20 mouse cellular contexts compared by ENCODE assay signal in genomic region chr17:81849298-81849967, GRCm38 (mm10).
DNase-seq lines count a peak whose midpoint lies in the region; ATAC-seq and TF ChIP-seq lines count a peak whose summit lies in the region.
"Had no signal": no experiment of that assay in that cellular context is flagged by ENCODE, and none has a peak within 500 bp of the region (broad histone marks: within the 10 kb centered on the region; RNA-seq: fewer than 3 reads in every experiment).

No protein-coding gene starts in this region.

- no peak for TF ChIP-seq CTCF in hindbrain, postnatal 0 days (IDR thresholded peaks at IDR 0.05; ENCODE audit: low read depth)
- TF ChIP-seq CTCF in brain, embryonic 14.5 days (IDR thresholded peaks at IDR 0.05; ENCODE audit: borderline replicate concordance, extremely low read depth, insufficient read depth, insufficient read length) = no peak

- no peak overlapping the region for H3K4me3 ChIP-seq in hindbrain, embryonic 12.5 days
- H3K4me3 ChIP-seq in hindbrain, postnatal 0 days (ENCODE audit: low read length) = no peak overlapping the region
- H3K4me3 ChIP-seq in embryonic facial prominence, embryonic 14.5 days (ENCODE audit: low read depth, low read length) = no peak overlapping the region
- no peak overlapping the region for H3K4me3 ChIP-seq in hindbrain, embryonic 14.5 days (replicated peaks; ENCODE audit: low read length)
- H3K4me3 ChIP-seq: limb, embryonic 10.5 days; megakaryocyte, embryonic 14.5 days had no signal

- peaks cover 3% of the 10 kb centered on the region; the same call in 1 of the 2 replicates for H3K4me1 ChIP-seq in hindbrain, embryonic 12.5 days
- H3K4me1 ChIP-seq in hindbrain, postnatal 0 days (ENCODE audit: insufficient read depth, low read length) = no peaks in the 10 kb centered on the region
- H3K4me1 ChIP-seq in embryonic facial prominence, embryonic 14.5 days (ENCODE audit: control insufficient read depth, insufficient read depth, low read length) = no peaks in the 10 kb centered on the region
- H3K4me1 ChIP-seq in hindbrain, embryonic 14.5 days (replicated peaks; ENCODE audit: control insufficient read depth, insufficient read depth, low read length) = peaks cover 4% of the 10 kb centered on the region; the same call in 1 of the 2 replicates
- H3K4me1 ChIP-seq: limb, embryonic 10.5 days; megakaryocyte, embryonic 14.5 days had no signal

- 0 out of 2 replicates have a peak overlapping the region, but pooled peaks have one; percentile 4 for H3K4me2 ChIP-seq in hindbrain, embryonic 12.5 days (replicated peaks)
- no peak overlapping the region for H3K4me2 ChIP-seq in hindbrain, postnatal 0 days (ENCODE audit: low read depth, low read length)
- H3K4me2 ChIP-seq in embryonic facial prominence, embryonic 14.5 days (ENCODE audit: low read depth, low read length) = no peak overlapping the region
- no peak overlapping the region for H3K4me2 ChIP-seq in hindbrain, embryonic 14.5 days (replicated peaks)
- H3K4me2 ChIP-seq: heart, embryonic 11.5 days had no signal

- no peak overlapping the region for H3K27ac ChIP-seq in hindbrain, embryonic 12.5 days
- no peak overlapping the region for H3K27ac ChIP-seq in hindbrain, postnatal 0 days
- no peak overlapping the region for H3K27ac ChIP-seq in embryonic facial prominence, embryonic 14.5 days (replicated peaks; ENCODE audit: low read depth, low read length)
- no peak overlapping the region for H3K27ac ChIP-seq in hindbrain, embryonic 14.5 days
- H3K27ac ChIP-seq: limb, embryonic 10.5 days had no signal

- H3K9me3 ChIP-seq in hindbrain, embryonic 12.5 days (replicated peaks) = no peaks in the 10 kb centered on the region
- no peaks in the 10 kb centered on the region for H3K9me3 ChIP-seq in hindbrain, postnatal 0 days (ENCODE audit: low read length)
- no peaks in the 10 kb centered on the region for H3K9me3 ChIP-seq in embryonic facial prominence, embryonic 14.5 days (ENCODE audit: control insufficient read depth, low read length)
- H3K9me3 ChIP-seq in hindbrain, embryonic 14.5 days (ENCODE audit: control insufficient read depth, low read length) = no peaks in the 10 kb centered on the region
- H3K9me3 ChIP-seq: limb, embryonic 10.5 days; megakaryocyte, embryonic 14.5 days had no signal

- no peak for TF ChIP-seq POLR2A in brain, embryonic 14.5 days (IDR thresholded peaks at IDR 0.05; ENCODE audit: borderline replicate concordance, extremely low read depth, insufficient read depth, insufficient read length, poor library complexity, severe bottlenecking)

- ATAC-seq in hindbrain, embryonic 12.5 days (ENCODE audit: low FRiP score) = peak; percentile 72; the same call in 1 of the 2 replicates
- no peak for ATAC-seq in hindbrain, postnatal 0 days
- no peak for ATAC-seq in embryonic facial prominence, embryonic 14.5 days (ENCODE audit: low read depth)
- ATAC-seq in hindbrain, embryonic 14.5 days (ENCODE audit: low FRiP score) = no peak
- ATAC-seq: inflammation-experienced regulatory T-cells, adult 6 months had no signal

- 31% methylated on average over 6 of the region's 6 CpGs for WGBS in hindbrain, embryonic 12.5 days
- 18% methylated on average over 6 of the region's 6 CpGs for WGBS in hindbrain, postnatal 0 days
- 54% methylated on average over 6 of the region's 6 CpGs for WGBS in embryonic facial prominence, embryonic 14.5 days
- 20% methylated on average over 6 of the region's 6 CpGs for WGBS in hindbrain, embryonic 14.5 days

- no peak for DNase-seq in hindbrain, postnatal 0 days (ENCODE audit: low spot score)
- peak; percentile 70 for DNase-seq in brain, embryonic 14.5 days (ENCODE audit: low read depth)
- peak; percentile 21 for DNase-seq in embryonic facial prominence, embryonic 14.5 days (ENCODE audit: low spot score)
- DNase-seq in hindbrain, embryonic 14.5 days (ENCODE audit: low spot score) = peak; percentile 31
- no peak for DNase-seq in left cerebral cortex, adult 11 months (ENCODE audit: low spot score)
- DNase-seq in kidney, postnatal 14 days = no peak
- no peak for DNase-seq in kidney, postnatal 10 days
- DNase-seq: B cell, adult 2 months; cerebellum, adult 8-10 months; heart, postnatal 14 days; kidney, adult 8-10 months; kidney, postnatal 36 days; lung, adult 18-20 months; right cerebral cortex, adult 18-20 months; thymus, postnatal 36 days had no signal

- no peaks in the 10 kb centered on the region for H3K27me3 ChIP-seq in hindbrain, embryonic 12.5 days
- H3K27me3 ChIP-seq in hindbrain, postnatal 0 days (ENCODE audit: insufficient read depth, low read length) = no peaks in the 10 kb centered on the region
- H3K27me3 ChIP-seq in embryonic facial prominence, embryonic 14.5 days (replicated peaks; ENCODE audit: control insufficient read depth, insufficient read depth, low read length) = no peaks in the 10 kb centered on the region
- H3K27me3 ChIP-seq in hindbrain, embryonic 14.5 days (ENCODE audit: control insufficient read depth, insufficient read depth, low read length) = no peaks in the 10 kb centered on the region
- H3K27me3 ChIP-seq: megakaryocyte, embryonic 14.5 days had no signal

- no peak overlapping the region for H3K9ac ChIP-seq in hindbrain, embryonic 12.5 days
- H3K9ac ChIP-seq in hindbrain, postnatal 0 days (replicated peaks; ENCODE audit: low read length) = no peak overlapping the region
- H3K9ac ChIP-seq in embryonic facial prominence, embryonic 14.5 days (ENCODE audit: low read depth, low read length) = no peak overlapping the region
- H3K9ac ChIP-seq in hindbrain, embryonic 14.5 days = no peak overlapping the region

- H3K36me3 ChIP-seq in hindbrain, embryonic 12.5 days = no peaks in the 10 kb centered on the region
- no peaks in the 10 kb centered on the region for H3K36me3 ChIP-seq in hindbrain, postnatal 0 days (ENCODE audit: insufficient read depth, low read length)
- no peaks in the 10 kb centered on the region for H3K36me3 ChIP-seq in embryonic facial prominence, embryonic 14.5 days (ENCODE audit: control insufficient read depth, insufficient read depth, low read length)
- H3K36me3 ChIP-seq in hindbrain, embryonic 14.5 days (replicated peaks; ENCODE audit: control insufficient read depth, insufficient read depth) = no peaks in the 10 kb centered on the region
- H3K36me3 ChIP-seq: limb, embryonic 10.5 days had no signal

Comparison
In these comparisons a context has a peak if more than half of its experiments do, and no peak if none do; other contexts are left out.
1. DNase-seq: peak in brain, embryonic 14.5 days (single experiment), embryonic facial prominence, embryonic 14.5 days (single experiment) and hindbrain, embryonic 14.5 days (single experiment); none in hindbrain, postnatal 0 days (single experiment), left cerebral cortex, adult 11 months (single experiment), kidney, postnatal 14 days (single experiment) and kidney, postnatal 10 days (single experiment).